Mouse (Mus musculus): ENCODE results near the gene Limd2. TPM values are rescaled to one million over a fixed set of nuclear protein-coding genes. Genes with fewer than 3 reads are reported as not detected.

Gene Limd2
- polyA plus RNA-seq, 1 experiment from 2014 or later, result 129 TPM

GRCm38 (mm10) chr11:106162237-106162636 lies 1.6 kb upstream of the Limd2 start:
- Histone ChIP-seq H3K36me3 (ENCODE audit: control insufficient read depth, insufficient read depth, low read length) (peaks cover 36% of the 10 kb centered on the region), H3K9me3 (ENCODE audit: control insufficient read depth, low read length) (no peaks in the 10 kb centered on the region), H3K4me1 (replicated peaks; ENCODE audit: control insufficient read depth, insufficient read depth, low read length) (peaks cover 23% of the 10 kb centered on the region), H3K4me3 (ENCODE audit: low read depth, low read length) (no peak overlapping the region), H3K27me3 (replicated peaks; ENCODE audit: control insufficient read depth, insufficient read depth, low read length) (no peaks in the 10 kb centered on the region), H3K27ac (ENCODE audit: low read depth) (no peak overlapping the region), H3K4me2 (ENCODE audit: low read length) (no peak overlapping the region), H3K9ac (ENCODE audit: low read length) (no peak overlapping the region)
- 85% methylated on average over 2 of the region's 2 CpGs for WGBS
- no peak for DNase-seq (ENCODE audit: low spot score)
- ATAC-seq (replicated peaks; ENCODE audit: low FRiP score, low TSS enrichment, low read depth), result no peak

GRCm38 (mm10) chr11:106159921-106160840 lies 479 bp downstream of the Limd2 start:
- peaks cover 23% of the 10 kb centered on the region for H3K4me1 ChIP-seq (replicated peaks; ENCODE audit: control insufficient read depth, insufficient read depth, low read length)
- no peaks in the 10 kb centered on the region for H3K9me3 ChIP-seq (ENCODE audit: control insufficient read depth, low read length)
- WGBS, result under 1% methylated on average over 82 of the region's 106 CpGs
- H3K36me3 ChIP-seq (ENCODE audit: control insufficient read depth, insufficient read depth, low read length), result peaks cover 41% of the 10 kb centered on the region
- no peaks in the 10 kb centered on the region for H3K27me3 ChIP-seq (replicated peaks; ENCODE audit: control insufficient read depth, insufficient read depth, low read length)
- ATAC-seq (replicated peaks; ENCODE audit: low FRiP score, low TSS enrichment, low read depth) (peak; percentile 71), DNase-seq (ENCODE audit: low spot score) (peak; percentile 91)
- H3K4me2 ChIP-seq (ENCODE audit: low read length), result peak overlapping the region; percentile 85
- H3K9ac ChIP-seq (ENCODE audit: low read length), result peak overlapping the region; percentile 95
- H3K27ac ChIP-seq (ENCODE audit: low read depth), result peak overlapping the region; percentile 96
- H3K4me3 ChIP-seq (ENCODE audit: low read depth, low read length), result peak overlapping the region; percentile 75

- peak overlapping the region; percentile 85 for H3K4me2 ChIP-seq (ENCODE audit: low read length)
- under 1% methylated on average over 25 of the region's 25 CpGs for WGBS
- peaks cover 49% of the 10 kb centered on the region for H3K36me3 ChIP-seq (ENCODE audit: control insufficient read depth, insufficient read depth, low read length)
- peak overlapping the region; percentile 95 for H3K9ac ChIP-seq (ENCODE audit: low read length)
- peaks cover 23% of the 10 kb centered on the region for H3K4me1 ChIP-seq (replicated peaks; ENCODE audit: control insufficient read depth, insufficient read depth, low read length)
- DNase-seq (ENCODE audit: low spot score) (peak; percentile 78), ATAC-seq (replicated peaks; ENCODE audit: low FRiP score, low TSS enrichment, low read depth) (peak; percentile 41)
- no peaks in the 10 kb centered on the region for H3K9me3 ChIP-seq (ENCODE audit: control insufficient read depth, low read length)
- no peaks in the 10 kb centered on the region for H3K27me3 ChIP-seq (replicated peaks; ENCODE audit: control insufficient read depth, insufficient read depth, low read length)
- H3K27ac ChIP-seq (ENCODE audit: low read depth), result peak overlapping the region; percentile 96
- H3K4me3 ChIP-seq (ENCODE audit: low read depth, low read length), result peak overlapping the region; percentile 75
These were observed 1.3 kb downstream of the Limd2 start for GRCm38 (mm10) chr11:106159216-106159920.

- Histone ChIP-seq H3K36me3 (ENCODE audit: control insufficient read depth, insufficient read depth, low read length) (peaks cover 50% of the 10 kb centered on the region), H3K9ac (ENCODE audit: low read length) (peak overlapping the region; percentile 95), H3K27ac (ENCODE audit: low read depth) (peak overlapping the region; percentile 96), H3K4me3 (ENCODE audit: low read depth, low read length) (peak overlapping the region; percentile 75), H3K4me1 (replicated peaks; ENCODE audit: control insufficient read depth, insufficient read depth, low read length) (peaks cover 23% of the 10 kb centered on the region), H3K4me2 (ENCODE audit: low read length) (peak overlapping the region; percentile 85), H3K9me3 (ENCODE audit: control insufficient read depth, low read length) (no peaks in the 10 kb centered on the region), H3K27me3 (replicated peaks; ENCODE audit: control insufficient read depth, insufficient read depth, low read length) (no peaks in the 10 kb centered on the region)
- WGBS, result 31% methylated on average over 9 of the region's 9 CpGs
- ATAC-seq (replicated peaks; ENCODE audit: low FRiP score, low TSS enrichment, low read depth) (peak; percentile 20; the same call in 1 of the 2 replicates), DNase-seq (ENCODE audit: low spot score) (peak; percentile 70)
These were observed 1.8 kb downstream of the Limd2 start for GRCm38 (mm10) chr11:106158930-106159215.

GRCm38 (mm10) chr11:106158081-106158929 lies 2.4 kb downstream of the Limd2 start:
- peak overlapping the region; percentile 95 for H3K9ac ChIP-seq (ENCODE audit: low read length)
- no peak for DNase-seq (ENCODE audit: low spot score)
- peaks cover 50% of the 10 kb centered on the region for H3K36me3 ChIP-seq (ENCODE audit: control insufficient read depth, insufficient read depth, low read length)
- H3K27me3 ChIP-seq (replicated peaks; ENCODE audit: control insufficient read depth, insufficient read depth, low read length), result no peaks in the 10 kb centered on the region
- H3K9me3 ChIP-seq (ENCODE audit: control insufficient read depth, low read length), result no peaks in the 10 kb centered on the region
- 59% methylated on average over 14 of the region's 14 CpGs for WGBS
- peaks cover 23% of the 10 kb centered on the region for H3K4me1 ChIP-seq (replicated peaks; ENCODE audit: control insufficient read depth, insufficient read depth, low read length)
- H3K27ac ChIP-seq (ENCODE audit: low read depth), result peak overlapping the region; percentile 96; the same call in 1 of the 2 replicates
- H3K4me2 ChIP-seq (ENCODE audit: low read length), result peak overlapping the region; percentile 85
- ATAC-seq (replicated peaks; ENCODE audit: low FRiP score, low TSS enrichment, low read depth), result no peak
- peak overlapping the region; percentile 75; the same call in 1 of the 2 replicates for H3K4me3 ChIP-seq (ENCODE audit: low read depth, low read length)

GRCm38 (mm10) chr11:106157154-106157553 lies 3.5 kb downstream of the Limd2 start:
- H3K9ac ChIP-seq (ENCODE audit: low read length), result no peak overlapping the region
- H3K4me2 ChIP-seq (ENCODE audit: low read length), result no peak overlapping the region
- peaks cover 59% of the 10 kb centered on the region for H3K36me3 ChIP-seq (ENCODE audit: control insufficient read depth, insufficient read depth, low read length)
- H3K9me3 ChIP-seq (ENCODE audit: control insufficient read depth, low read length), result no peaks in the 10 kb centered on the region
- no peaks in the 10 kb centered on the region for H3K27me3 ChIP-seq (replicated peaks; ENCODE audit: control insufficient read depth, insufficient read depth, low read length)
- H3K4me1 ChIP-seq (replicated peaks; ENCODE audit: control insufficient read depth, insufficient read depth, low read length), result peaks cover 23% of the 10 kb centered on the region
- ATAC-seq (replicated peaks; ENCODE audit: low FRiP score, low TSS enrichment, low read depth), result no peak
- H3K4me3 ChIP-seq (ENCODE audit: low read depth, low read length), result no peak overlapping the region
- 84% methylated on average over 7 of the region's 7 CpGs for WGBS
- no peak for DNase-seq (ENCODE audit: low spot score)
- H3K27ac ChIP-seq (ENCODE audit: low read depth), result no peak overlapping the region

GRCm38 (mm10) chr11:106156257-106156656 lies 4.4 kb downstream of the Limd2 start:
- H3K36me3 ChIP-seq (ENCODE audit: control insufficient read depth, insufficient read depth, low read length), result peaks cover 66% of the 10 kb centered on the region
- 65% methylated on average over 1 of the region's 1 CpGs for WGBS
- peaks cover 18% of the 10 kb centered on the region for H3K4me1 ChIP-seq (replicated peaks; ENCODE audit: control insufficient read depth, insufficient read depth, low read length)
- no peak for DNase-seq (ENCODE audit: low spot score)
- no peak for ATAC-seq (replicated peaks; ENCODE audit: low FRiP score, low TSS enrichment, low read depth)
- H3K9me3 ChIP-seq (ENCODE audit: control insufficient read depth, low read length), result no peaks in the 10 kb centered on the region
- H3K27me3 ChIP-seq (replicated peaks; ENCODE audit: control insufficient read depth, insufficient read depth, low read length), result no peaks in the 10 kb centered on the region
- H3K9ac ChIP-seq (ENCODE audit: low read length), result no peak overlapping the region
- no peak overlapping the region for H3K4me3 ChIP-seq (ENCODE audit: low read depth, low read length)
- H3K4me2 ChIP-seq (ENCODE audit: low read length), result no peak overlapping the region
- no peak overlapping the region for H3K27ac ChIP-seq (ENCODE audit: low read depth)

GRCm38 (mm10) chr11:106155761-106156160 lies 4.9 kb downstream of the Limd2 start:
- WGBS, result 37% methylated on average over 3 of the region's 3 CpGs
- ATAC-seq (replicated peaks; ENCODE audit: low FRiP score, low TSS enrichment, low read depth) (no peak), DNase-seq (ENCODE audit: low spot score) (no peak)
- H3K36me3 ChIP-seq (ENCODE audit: control insufficient read depth, insufficient read depth, low read length), result peaks cover 71% of the 10 kb centered on the region
- H3K9ac ChIP-seq (ENCODE audit: low read length), result no peak overlapping the region
- H3K9me3 ChIP-seq (ENCODE audit: control insufficient read depth, low read length), result no peaks in the 10 kb centered on the region
- no peak overlapping the region for H3K27ac ChIP-seq (ENCODE audit: low read depth)
- H3K4me1 ChIP-seq (replicated peaks; ENCODE audit: control insufficient read depth, insufficient read depth, low read length), result peaks cover 13% of the 10 kb centered on the region
- H3K27me3 ChIP-seq (replicated peaks; ENCODE audit: control insufficient read depth, insufficient read depth, low read length), result no peaks in the 10 kb centered on the region
- no peak overlapping the region for H3K4me3 ChIP-seq (ENCODE audit: low read depth, low read length)
- no peak overlapping the region for H3K4me2 ChIP-seq (ENCODE audit: low read length)
